Mouse (Mus musculus) bone marrow, adult 2 months (tissue): Measurements from ENCODE around the gene Map3k5.

Experiments
- CTCF ChIP-seq: fragments of 200-500 bp; IDR thresholded peaks from 2 replicates; pipeline ENCODE4 v1.5.1; 2011; ENCODE audit warnings: low read length, control low read depth; ENCODE audit not compliant: control insufficient read depth, insufficient read depth
- POLR2A ChIP-seq: fragments of 200-500 bp; IDR thresholded peaks from 2 replicates; pipeline ENCODE4 v1.6.1; 2011; ENCODE audit warnings: low read depth, mild to moderate bottlenecking, control low read depth, low read length, borderline replicate concordance; ENCODE audit not compliant: control insufficient read depth

DNA sequence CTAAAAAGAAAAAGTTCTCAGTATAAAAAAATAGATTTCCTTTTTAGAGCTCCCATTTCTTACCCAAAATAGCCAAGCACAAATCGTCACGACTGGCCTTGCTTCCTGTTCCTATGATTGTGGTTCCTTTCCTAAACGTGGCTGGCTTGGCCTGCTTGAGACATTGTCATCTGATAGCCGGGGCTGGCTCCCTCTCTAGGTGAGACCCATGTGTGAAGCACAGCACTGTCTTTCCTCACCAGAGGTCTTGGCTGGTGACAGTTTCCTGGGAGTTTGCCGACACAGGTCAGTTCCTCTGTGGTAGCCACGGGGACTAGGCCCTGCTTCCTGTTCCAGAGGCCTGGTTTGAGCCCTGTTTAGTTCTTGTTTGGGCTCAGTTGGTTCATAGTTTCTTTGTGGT lies 6.8 kb downstream of the Map3k5 start:
- TF ChIP-seq POLR2A (no peak), CTCF (peak; percentile 10; the same call in 1 of the 2 replicates)
